Mouse (Mus musculus): ENCODE data around the gene Sag.
"Not testable (repeated sequence)": the region's sequence is repeated elsewhere in the genome, so short reads cannot be mapped to it uniquely, and the experiment has no call there.

Gene Sag

DNA sequence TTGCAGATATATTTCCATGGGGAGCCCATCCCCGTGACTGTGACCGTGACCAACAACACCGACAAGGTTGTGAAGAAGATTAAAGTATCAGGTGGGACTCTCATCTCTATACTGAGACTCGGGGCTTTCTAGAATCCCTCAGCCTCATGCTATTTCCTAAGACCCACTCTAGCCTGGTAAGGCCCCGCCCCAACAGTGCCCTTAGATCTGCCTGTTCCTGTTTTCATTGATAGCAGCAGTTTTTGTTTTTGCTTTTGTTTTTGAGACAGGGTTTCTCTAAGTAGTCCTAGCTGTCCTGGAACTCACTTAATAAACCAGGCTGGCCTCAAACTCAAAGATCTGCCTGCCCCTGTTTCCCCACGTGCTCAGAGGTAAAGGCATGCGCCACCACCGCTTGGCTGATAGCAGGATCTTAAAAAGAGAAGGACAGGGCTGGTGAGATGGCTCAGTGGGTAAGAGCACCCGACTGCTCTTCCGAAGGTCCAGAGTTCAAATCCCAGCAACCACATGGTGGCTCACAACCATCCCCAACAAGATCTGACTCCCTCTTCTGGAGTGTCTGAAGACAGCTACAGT lies 21.0 kb downstream of the Sag start:
- no peak for DNase-seq (ENCODE audit: low spot score)

DNA sequence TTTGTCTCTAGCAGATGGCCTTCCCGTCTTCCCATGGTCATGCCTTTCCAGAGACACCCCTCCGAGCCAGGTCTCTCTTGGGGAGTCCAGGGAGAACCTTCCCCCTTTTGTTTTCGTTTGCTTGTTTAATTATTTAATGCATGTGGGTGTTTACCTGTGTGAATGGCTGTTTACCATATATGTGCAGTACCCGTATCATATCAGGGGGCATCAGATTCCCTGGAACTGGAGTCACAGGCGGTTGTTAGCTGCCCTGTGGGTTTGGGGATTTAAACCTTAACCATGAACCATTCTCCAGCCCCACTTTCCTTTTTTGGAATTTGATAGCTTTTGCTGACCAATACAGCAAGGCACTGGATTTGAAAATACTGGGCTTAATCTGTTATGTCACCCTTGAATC lies 21.8 kb downstream of the Sag start:
- DNase-seq (ENCODE audit: low spot score), result no peak

DNA sequence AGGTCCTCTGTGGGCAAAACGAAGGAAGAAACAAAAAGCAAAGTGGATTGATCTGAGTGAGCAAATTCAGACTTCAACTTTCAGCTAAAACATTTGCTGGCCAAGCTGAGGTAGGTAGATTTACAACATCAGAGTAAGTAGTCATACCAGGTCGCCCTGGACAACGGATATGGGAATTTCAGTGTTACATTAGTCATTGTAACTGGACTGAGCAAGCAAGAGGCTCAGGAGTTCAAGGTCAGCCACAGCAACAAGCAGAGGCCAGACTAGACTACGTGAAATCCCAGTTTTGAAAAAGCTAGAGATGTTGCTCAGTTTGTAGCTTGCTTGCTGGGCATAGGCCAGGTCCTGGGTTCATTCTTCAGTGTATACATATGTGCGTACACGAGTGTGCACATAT lies 22.5 kb downstream of the Sag start:
- no peak for DNase-seq (ENCODE audit: low spot score)

GRCm38 (mm10) chr1:87826474-87826873 lies 23.0 kb downstream of the Sag start:
- DNase-seq (ENCODE audit: low spot score), result no peak

- not testable (repeated sequence) for DNase-seq (ENCODE audit: low spot score)
Measured at GRCm38 (mm10) chr1:87827476-87827875, 24.0 kb downstream of the Sag start.

DNA sequence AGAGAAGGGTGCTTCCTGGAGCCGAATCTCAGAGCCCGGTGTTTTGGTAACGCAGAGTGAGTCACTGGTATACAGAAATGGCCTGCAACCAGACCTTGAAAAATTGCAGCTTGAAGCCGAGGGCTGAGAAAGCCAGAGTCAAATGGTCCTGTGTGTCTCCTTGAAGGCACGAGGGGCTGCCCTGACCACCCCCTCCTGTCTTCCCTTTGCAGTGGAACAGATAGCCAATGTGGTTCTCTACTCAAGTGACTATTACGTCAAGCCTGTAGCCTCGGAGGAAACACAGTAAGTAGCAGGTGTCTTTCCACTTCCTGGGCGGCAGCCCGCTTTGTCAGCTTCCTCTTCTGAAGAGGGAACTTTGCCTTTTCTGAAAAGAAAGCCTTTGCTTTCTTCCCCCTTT lies 24.7 kb downstream of the Sag start:
- peak; percentile 76 for DNase-seq (ENCODE audit: low spot score)

DNA sequence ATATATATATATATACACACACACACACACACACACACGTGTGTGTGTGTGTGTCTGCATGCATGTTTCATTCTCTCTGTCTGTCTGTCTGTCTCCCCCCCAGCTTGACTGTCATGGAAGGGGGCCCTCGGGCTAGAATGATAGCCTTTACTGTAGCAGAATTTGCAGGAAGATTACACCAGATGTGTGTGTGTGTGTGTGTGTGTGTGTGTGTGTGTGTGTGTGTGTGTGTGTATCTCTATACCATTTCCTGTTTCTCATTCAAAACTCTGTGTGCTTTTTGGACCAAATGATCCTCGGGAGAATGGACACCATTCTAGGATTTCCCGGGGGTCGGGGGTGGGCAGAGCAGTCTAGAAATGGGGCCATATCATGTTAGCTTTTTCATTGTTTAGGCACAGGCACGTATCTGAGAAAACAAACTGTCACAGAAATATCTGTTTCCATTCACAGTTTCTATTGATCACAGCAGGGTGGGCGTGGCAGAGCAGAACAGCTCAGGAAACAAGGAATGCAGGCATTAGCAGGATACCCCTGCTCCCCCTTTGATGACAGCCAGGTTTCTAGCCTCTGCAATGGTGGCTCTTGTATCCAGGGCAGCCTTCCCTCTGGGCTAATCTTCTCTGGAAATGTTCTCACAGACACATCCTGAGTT lies 25.6 kb downstream of the Sag start:
- no peak for DNase-seq (ENCODE audit: low spot score)

- DNase-seq (ENCODE audit: low spot score), result no peak
Measured at GRCm38 (mm10) chr1:87829621-87830211, 26.2 kb downstream of the Sag start.

DNA sequence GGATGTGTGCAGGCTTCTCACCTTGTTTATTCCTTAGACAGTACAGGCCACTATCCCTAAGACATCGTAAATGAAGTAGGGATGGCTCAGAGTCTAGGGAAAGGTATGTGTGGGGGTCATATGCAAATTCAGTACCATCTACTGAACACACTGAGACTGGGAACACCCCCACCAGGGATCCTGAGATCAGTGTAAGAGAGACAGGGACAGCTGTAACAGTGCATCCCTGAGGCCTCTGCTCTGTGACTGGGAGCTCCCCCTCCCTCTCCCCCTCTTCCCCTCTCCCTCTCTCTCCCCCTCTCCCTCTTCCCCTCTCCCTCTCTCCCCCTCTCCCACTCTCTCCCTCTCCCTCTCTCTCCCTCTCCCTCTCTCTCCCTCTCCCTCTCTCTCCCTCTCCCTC lies 33.0 kb downstream of the Sag start:
- no peak for DNase-seq (ENCODE audit: low spot score)

- DNase-seq (ENCODE audit: low spot score), result no peak
Measured at GRCm38 (mm10) chr1:87837018-87837417, 33.5 kb downstream of the Sag start.

- DNase-seq (ENCODE audit: low spot score), result no peak
Measured at GRCm38 (mm10) chr1:87840411-87841208, 37.1 kb downstream of the Sag start.

DNA sequence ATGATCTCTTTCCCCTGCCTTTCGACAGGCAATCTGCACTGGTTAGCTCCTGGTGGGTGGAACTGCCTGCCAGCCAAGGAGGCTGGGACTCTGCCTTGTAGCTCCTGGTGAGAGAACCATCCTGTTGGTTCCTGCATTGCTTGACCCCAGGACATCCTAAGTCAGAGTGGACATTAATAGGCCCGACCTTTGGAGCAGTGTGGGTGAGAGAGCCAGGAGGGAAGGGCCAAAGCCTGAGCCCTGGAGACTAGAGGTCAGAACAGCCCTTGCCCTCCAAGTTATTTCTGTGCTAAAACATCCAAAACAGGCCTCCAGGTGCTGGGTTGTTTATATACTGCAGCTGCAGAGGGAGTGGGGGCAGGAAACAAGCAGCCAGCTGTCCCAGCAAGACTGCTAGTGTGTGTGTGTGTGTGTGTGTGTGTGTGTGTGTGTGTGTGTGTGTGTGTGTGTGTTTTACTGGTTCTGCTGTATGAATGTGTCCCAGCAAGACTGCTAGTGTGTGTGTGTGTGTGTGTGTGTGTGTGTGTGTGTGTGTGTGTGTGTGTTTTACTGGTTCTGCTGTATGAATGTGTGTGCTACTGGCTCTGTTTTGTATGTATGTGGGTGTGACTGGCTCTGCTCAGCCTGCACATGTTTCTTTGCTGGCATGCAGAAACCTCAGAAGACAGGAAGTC lies 43.5 kb downstream of the Sag start:
- peak; percentile 59 for DNase-seq (ENCODE audit: low spot score)

DNA sequence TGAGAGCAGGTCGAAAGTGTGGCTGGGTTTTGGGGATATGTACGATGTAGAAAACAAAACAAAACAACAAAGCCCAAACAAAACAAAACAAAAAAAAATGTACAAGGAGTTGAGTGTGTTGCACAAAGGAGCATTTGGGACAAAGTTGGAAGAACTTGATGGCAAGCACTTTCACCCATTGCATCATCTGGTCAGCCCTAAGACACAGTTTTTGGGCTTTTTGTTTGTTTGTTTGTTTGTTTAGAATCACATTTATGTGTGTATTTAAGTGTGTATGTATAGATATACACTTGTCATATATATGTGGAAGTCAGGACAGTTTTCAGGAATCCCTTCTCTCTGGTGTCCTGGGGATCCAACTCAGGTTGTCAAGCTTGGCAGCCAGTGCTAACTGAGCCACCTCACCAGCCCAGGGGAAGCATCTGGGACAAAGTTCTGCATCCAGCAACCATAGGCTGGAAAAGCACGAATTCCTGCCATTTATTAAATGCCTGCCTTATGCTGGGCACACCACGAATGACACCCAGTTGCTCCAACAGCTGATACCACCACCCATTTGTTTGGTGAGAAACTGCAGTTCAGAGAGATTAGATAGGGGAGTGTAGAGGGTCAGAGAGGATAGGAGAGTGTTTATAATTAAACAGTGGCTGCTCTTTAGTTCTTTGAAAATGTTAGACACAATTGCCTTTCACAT lies 44.1 kb downstream of the Sag start:
- no peak for DNase-seq (ENCODE audit: low spot score)

- DNase-seq (ENCODE audit: low spot score), result no peak
Measured at GRCm38 (mm10) chr1:87848237-87848996, 44.9 kb downstream of the Sag start.

DNA sequence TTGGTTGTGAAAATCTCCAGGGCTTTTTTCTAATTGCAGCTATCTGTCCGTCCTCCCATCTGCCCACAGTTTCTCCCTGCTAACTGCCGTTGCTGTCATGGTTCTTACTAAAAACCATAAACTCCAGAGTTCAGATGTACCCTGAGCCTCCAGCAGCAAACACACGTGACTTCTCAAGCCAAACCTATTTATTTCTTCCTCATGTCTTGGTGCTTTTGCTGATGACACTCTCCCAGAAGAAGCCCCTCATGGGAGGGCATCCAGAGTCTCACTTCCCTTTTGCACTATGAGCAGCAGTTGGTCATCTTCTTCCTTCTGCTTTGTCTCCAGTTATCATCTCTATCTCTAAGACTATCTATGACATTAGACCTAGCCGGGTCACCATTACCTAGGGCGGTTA lies 45.8 kb downstream of the Sag start:
- peak; percentile 31 for DNase-seq (ENCODE audit: low spot score)

GRCm38 (mm10) chr1:87851344-87851743 lies 47.9 kb downstream of the Sag start:
- DNase-seq (ENCODE audit: low spot score), result no peak

DNA sequence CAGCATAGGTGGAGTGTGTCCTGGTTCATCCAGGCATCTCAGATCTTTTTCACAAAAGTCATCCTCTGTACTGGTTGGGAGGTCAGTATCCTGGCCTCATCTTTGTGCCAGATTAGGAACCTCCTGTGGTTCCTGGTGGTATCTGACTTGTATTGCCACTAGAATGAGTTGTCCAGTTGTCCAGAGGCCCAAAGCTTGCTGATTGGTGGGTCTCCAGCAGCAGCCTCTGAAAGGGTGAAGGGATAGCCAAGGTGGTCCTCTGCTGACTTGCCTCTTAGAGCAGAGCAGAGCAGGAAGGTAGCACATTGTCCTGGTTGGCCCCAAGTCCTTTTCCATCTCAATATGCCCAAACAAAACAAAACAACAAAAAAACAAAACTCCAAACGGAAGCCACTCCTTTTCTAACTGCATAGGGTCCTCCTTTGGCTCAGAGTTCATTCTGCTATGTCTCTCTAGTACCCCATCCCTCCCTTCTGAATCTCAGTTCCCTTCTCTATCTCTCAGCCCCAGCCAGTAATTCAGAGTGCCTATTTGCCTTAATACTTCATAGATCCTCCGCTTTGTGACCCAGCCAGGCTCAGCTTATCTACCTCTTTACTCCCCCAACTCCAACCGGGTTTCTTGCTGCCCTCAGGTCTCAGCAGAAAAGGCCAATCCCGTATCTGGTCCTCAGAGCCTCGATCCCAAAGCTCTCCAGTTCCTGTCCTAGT lies 48.8 kb downstream of the Sag start:
- DNase-seq (ENCODE audit: low spot score), result no peak

DNA sequence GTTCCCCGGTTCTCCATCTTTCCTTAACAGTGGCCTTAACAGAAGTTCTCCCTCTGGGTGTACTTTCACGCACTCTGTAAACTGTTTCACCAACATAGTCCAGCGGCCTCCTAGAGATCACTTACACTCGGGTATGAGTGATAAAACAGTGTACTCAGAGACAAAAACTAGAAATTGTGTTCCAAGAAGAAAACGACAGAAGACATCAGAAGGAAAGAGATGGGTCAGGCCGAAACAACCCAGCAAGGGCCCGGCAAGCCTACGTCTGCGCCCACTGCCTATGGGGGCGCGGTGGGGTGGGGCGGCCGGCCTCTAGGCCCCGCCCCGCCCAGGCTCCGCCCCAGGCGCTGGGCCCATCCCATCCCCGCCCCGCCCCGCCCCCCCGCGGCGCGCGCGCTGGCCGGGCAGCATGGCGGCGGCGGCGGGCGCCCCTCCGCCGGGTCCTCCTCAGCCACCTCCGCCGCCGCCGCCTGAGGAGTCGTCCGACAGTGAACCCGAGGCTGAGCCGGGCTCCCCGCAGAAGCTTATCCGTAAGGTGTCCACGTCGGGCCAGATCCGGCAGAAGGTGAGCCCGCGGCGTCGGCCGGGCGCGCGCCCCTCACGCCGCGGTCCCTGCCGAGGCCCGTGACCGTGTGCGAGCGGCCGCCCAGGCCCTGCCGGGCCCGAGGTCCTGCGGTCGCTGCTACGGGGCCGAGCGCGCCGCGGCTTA lies 49.6 kb downstream of the Sag start, which contains the start of gene Dgkd:
TSS of gene Dgkd (plus strand) at position 396 of the 709 bp plus-strand sequence.
- DNase-seq (ENCODE audit: low spot score), result peak; percentile 45

DNA sequence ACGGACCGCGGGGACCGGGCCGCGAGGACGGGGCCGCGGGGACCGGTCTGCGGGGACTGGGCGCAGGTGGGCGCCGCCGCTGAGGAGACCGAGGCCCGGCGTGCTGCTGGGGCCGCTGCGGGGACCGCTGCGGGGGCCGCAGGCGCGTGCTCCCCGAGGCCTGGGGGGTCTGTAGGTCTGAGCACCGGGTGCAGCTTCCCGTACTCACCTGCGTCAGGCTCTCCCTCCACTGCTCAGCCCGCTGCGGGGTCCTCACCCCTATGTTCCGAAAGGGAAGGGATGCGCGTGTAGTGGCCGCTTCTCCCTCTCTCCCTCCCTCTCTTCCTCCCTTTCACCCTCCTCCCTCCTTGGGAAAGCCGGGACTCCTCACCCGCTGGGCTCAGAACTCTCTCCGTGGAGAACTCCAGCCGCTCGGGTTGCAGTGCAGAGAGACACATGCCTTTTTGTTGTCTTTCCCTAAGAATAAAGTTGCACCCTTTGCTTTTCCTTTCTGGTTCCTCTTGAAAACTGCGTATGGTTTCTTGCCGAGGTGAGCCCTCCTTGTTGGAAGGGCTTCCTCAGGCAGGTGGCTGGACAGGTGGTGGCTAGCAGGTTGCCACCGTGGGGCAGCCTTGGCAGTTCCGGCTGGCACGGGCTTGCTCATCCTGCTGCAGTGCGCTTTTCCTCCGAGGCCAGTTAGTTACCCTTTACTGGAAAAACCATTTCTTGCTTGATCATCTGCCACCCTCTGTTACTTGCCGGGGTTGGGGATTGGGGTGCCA lies 50.3 kb downstream of the Sag start:
- DNase-seq (ENCODE audit: low spot score), result no peak

All from lung, postnatal 25 days (tissue).